Mouse (Mus musculus) cerebellum, adult 2 months (tissue): ENCODE results near the gene Hoxc9.

Experiments used
- CTCF ChIP-seq: fragments of 200-500 bp; IDR thresholded peaks from 2 replicates; pipeline ENCODE4 v1.5.1; 2011; ENCODE audit warnings: low read depth, mild to moderate bottlenecking, control low read depth, low read length, moderate library complexity, borderline replicate concordance; ENCODE audit not compliant: insufficient read depth
- POLR2A ChIP-seq: fragments of 200-500 bp; IDR thresholded peaks from 2 replicates; pipeline ENCODE4 v1.6.1; 2011; ENCODE audit warnings: low read length, control low read depth, borderline replicate concordance; ENCODE audit not compliant: insufficient read depth

DNA sequence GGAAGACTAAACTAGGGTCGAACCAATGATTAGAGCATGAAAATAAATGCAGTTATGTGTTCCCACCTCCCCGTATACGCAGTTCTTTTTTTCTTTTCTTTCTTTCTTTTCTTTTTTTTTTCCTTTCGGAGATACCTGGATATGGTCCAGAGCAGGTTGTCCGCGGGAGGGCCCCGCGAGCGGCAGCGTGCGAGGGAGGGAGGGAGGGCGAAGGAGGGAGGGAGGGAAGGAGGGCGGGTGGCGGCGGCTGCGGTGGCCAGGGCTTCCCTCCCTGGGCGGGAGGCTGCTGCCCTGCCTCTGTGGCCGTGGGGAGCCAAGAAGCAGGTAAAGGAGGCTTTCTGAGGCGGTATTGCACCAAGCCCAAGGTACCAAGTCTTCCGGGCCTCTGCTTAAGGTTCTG lies at the start of gene Hoxc9:
- TF ChIP-seq CTCF (no peak), POLR2A (no peak)
